Mouse (Mus musculus) liver, embryonic 16.5 days (tissue): ENCODE measurements around the gene Plcxd2. TPM values are rescaled to one million over a fixed set of nuclear protein-coding genes. Genes with fewer than 3 reads are reported as not detected.

ENCODE experiments used
- ATAC-seq: fragments of 200-750 bp; cut with Nextera tagmentation; 2 replicates; pipeline ENCODE4 v1.8.0; 2017; ENCODE audit warnings: low read depth, mild to moderate bottlenecking, moderate number of reproducible peaks, moderate library complexity
- H3K27ac ChIP-seq: fragments of 300-500 bp; sonication (generic); 2 replicates; pipeline ENCODE4 v1.5.1; 2014; ENCODE audit warnings: mild to moderate bottlenecking, low read length
- H3K27me3 ChIP-seq: fragments of 300-500 bp; sonication (generic); 2 replicates; pipeline ENCODE4 v1.6.1; 2014; ENCODE audit warnings: low read depth, low read length, mixed read lengths; ENCODE audit not compliant: control insufficient read depth, insufficient read depth
- H3K36me3 ChIP-seq: fragments of 300-500 bp; sonication (generic); 2 replicates; pipeline ENCODE4 v1.6.1; 2014; ENCODE audit warnings: mild to moderate bottlenecking; ENCODE audit not compliant: control insufficient read depth, insufficient read depth
- H3K4me1 ChIP-seq: fragments of 300-500 bp; sonication (generic); 2 replicates; pipeline ENCODE4 v1.6.1; 2014; ENCODE audit warnings: low read depth, low read length, mixed read lengths; ENCODE audit not compliant: control insufficient read depth
- H3K4me2 ChIP-seq: fragments of 300-500 bp; sonication (generic); 2 replicates; pipeline ENCODE4 v1.6.1; 2014; ENCODE audit warnings: low read depth, low read length, mixed read lengths
- H3K4me3 ChIP-seq: fragments of 300-500 bp; sonication (generic); 2 replicates; pipeline ENCODE4 v1.5.1; 2014; ENCODE audit warnings: low read depth, mild to moderate bottlenecking, low read length
- H3K9ac ChIP-seq: fragments of 300-500 bp; sonication (generic); 2 replicates; pipeline ENCODE4 v1.6.1; 2014; ENCODE audit warnings: low read depth, low read length
- H3K9me3 ChIP-seq: fragments of 300-500 bp; sonication (generic); replicated peaks from 2 replicates; pipeline ENCODE4 v1.6.1; 2016; ENCODE audit warnings: low read length; ENCODE audit not compliant: control insufficient read depth
- WGBS: fragments of 180-500 bp; shearing (Covaris S2); extraction: QIAGEN DNeasy Blood & Tissue Kit; methylation state at CpG from one replicate; pipeline ENCODE4 v1.1.7; 2014; ENCODE audit not compliant: insufficient replicate concordance; 5-methylcytosine and 5-hydroxymethylcytosine counted together
- polyA plus RNA-seq: library from polyadenylated mRNA; unstranded; fragments of >200 nt; fragmentation: Nextera tagmentation; extraction: Ambion mirVana; gene quantifications from 2 replicates; pipeline ENCODE4 v1.2.1, GENCODE M21; 2015

Gene Plcxd2
- polyA plus RNA-seq, 1 experiment from 2014 or later, result 3.2 TPM

- no peak overlapping the region for H3K4me3 ChIP-seq
- H3K27me3 ChIP-seq, result no peaks in the 10 kb centered on the region
- no peaks in the 10 kb centered on the region for H3K36me3 ChIP-seq
- H3K9me3 ChIP-seq, result no peaks in the 10 kb centered on the region
- no peaks in the 10 kb centered on the region for H3K4me1 ChIP-seq
- no peak overlapping the region for H3K9ac ChIP-seq
- no peak overlapping the region for H3K27ac ChIP-seq
- ATAC-seq, result no peak
- WGBS, result 57% methylated on average over 10 of the region's 10 CpGs
- no peak overlapping the region for H3K4me2 ChIP-seq
Observed at GRCm38 (mm10) chr16:45999374-46000191, 10.4 kb downstream of the Plcxd2 start.

GRCm38 (mm10) chr16:45998231-45998630 is 11.8 kb downstream of the Plcxd2 start:
- H3K27ac ChIP-seq, result no peak overlapping the region
- no peak overlapping the region for H3K9ac ChIP-seq
- no peaks in the 10 kb centered on the region for H3K27me3 ChIP-seq
- 56% methylated on average over 7 of the region's 7 CpGs for WGBS
- no peaks in the 10 kb centered on the region for H3K9me3 ChIP-seq
- no peaks in the 10 kb centered on the region for H3K36me3 ChIP-seq
- no peak overlapping the region for H3K4me3 ChIP-seq
- ATAC-seq, result no peak
- H3K4me1 ChIP-seq, result no peaks in the 10 kb centered on the region
- no peak overlapping the region for H3K4me2 ChIP-seq

GRCm38 (mm10) chr16:45990901-45991676 is 18.9 kb downstream of the Plcxd2 start:
- Histone ChIP-seq H3K36me3 (no peaks in the 10 kb centered on the region), H3K4me2 (no peak overlapping the region), H3K9ac (no peak overlapping the region), H3K4me3 (no peak overlapping the region), H3K27ac (no peak overlapping the region), H3K27me3 (no peaks in the 10 kb centered on the region), H3K4me1 (no peaks in the 10 kb centered on the region), H3K9me3 (no peaks in the 10 kb centered on the region)
- WGBS, result 39% methylated on average over 10 of the region's 10 CpGs
- no peak for ATAC-seq

- H3K4me1 ChIP-seq, result no peaks in the 10 kb centered on the region
- no peak for ATAC-seq
- H3K4me3 ChIP-seq, result no peak overlapping the region
- H3K4me2 ChIP-seq, result no peak overlapping the region
- 56% methylated on average over 1 of the region's 1 CpGs for WGBS
- no peaks in the 10 kb centered on the region for H3K9me3 ChIP-seq
- H3K27ac ChIP-seq, result no peak overlapping the region
- no peaks in the 10 kb centered on the region for H3K36me3 ChIP-seq
- H3K27me3 ChIP-seq, result no peaks in the 10 kb centered on the region
- no peak overlapping the region for H3K9ac ChIP-seq
Observed at GRCm38 (mm10) chr16:45986236-45986635, 23.8 kb downstream of the Plcxd2 start.

GRCm38 (mm10) chr16:45984610-45985606 is 25.1 kb downstream of the Plcxd2 start:
- Histone ChIP-seq H3K27ac (peak overlapping the region; percentile 60), H3K36me3 (no peaks in the 10 kb centered on the region; the same call in 1 of the 2 replicates), H3K4me1 (no peaks in the 10 kb centered on the region), H3K27me3 (no peaks in the 10 kb centered on the region), H3K9ac (no peak overlapping the region), H3K4me3 (no peak overlapping the region), H3K4me2 (no peak overlapping the region), H3K9me3 (no peaks in the 10 kb centered on the region)
- 42% methylated on average over 4 of the region's 4 CpGs for WGBS
- ATAC-seq, result peak; percentile 93

- Histone ChIP-seq H3K27ac (no peak overlapping the region), H3K4me1 (no peaks in the 10 kb centered on the region), H3K4me2 (no peak overlapping the region), H3K9ac (no peak overlapping the region), H3K36me3 (no peaks in the 10 kb centered on the region; the same call in 1 of the 2 replicates), H3K9me3 (no peaks in the 10 kb centered on the region), H3K27me3 (no peaks in the 10 kb centered on the region), H3K4me3 (no peak overlapping the region)
- 56% methylated on average over 1 of the region's 1 CpGs for WGBS
- ATAC-seq, result no peak
Observed at GRCm38 (mm10) chr16:45976251-45976650, 33.8 kb downstream of the Plcxd2 start.

GRCm38 (mm10) chr16:45973959-45974686 is 35.9 kb downstream of the Plcxd2 start:
- H3K36me3 ChIP-seq, result no peaks in the 10 kb centered on the region
- WGBS, result 50% methylated on average over 9 of the region's 9 CpGs
- no peak overlapping the region for H3K4me3 ChIP-seq
- no peak overlapping the region for H3K4me2 ChIP-seq
- H3K9me3 ChIP-seq, result no peaks in the 10 kb centered on the region
- H3K9ac ChIP-seq, result no peak overlapping the region
- H3K4me1 ChIP-seq, result no peaks in the 10 kb centered on the region
- ATAC-seq, result no peak
- H3K27me3 ChIP-seq, result no peaks in the 10 kb centered on the region
- no peak overlapping the region for H3K27ac ChIP-seq

GRCm38 (mm10) chr16:45970187-45970586 is 39.8 kb downstream of the Plcxd2 start:
- 63% methylated on average over 2 of the region's 2 CpGs for WGBS
- H3K36me3 ChIP-seq, result no peaks in the 10 kb centered on the region
- no peak overlapping the region for H3K27ac ChIP-seq
- H3K4me1 ChIP-seq, result no peaks in the 10 kb centered on the region
- no peak overlapping the region for H3K4me3 ChIP-seq
- no peak for ATAC-seq
- no peak overlapping the region for H3K9ac ChIP-seq
- no peaks in the 10 kb centered on the region for H3K9me3 ChIP-seq
- H3K27me3 ChIP-seq, result no peaks in the 10 kb centered on the region
- no peak overlapping the region for H3K4me2 ChIP-seq
